Mouse (Mus musculus) thymus, adult 2 months (tissue): ENCODE results near the gene Trpc4ap. TPM values are rescaled to one million over a fixed set of nuclear protein-coding genes. Genes with fewer than 3 reads are reported as not detected.

Experiments
- DNase-seq: peaks from one replicate; pipeline ENCODE4 v3.0.0; 2021
- H3K27ac ChIP-seq: fragments of 200-500 bp; 2 replicates; pipeline ENCODE4 v1.5.1; 2012; ENCODE audit warnings: low read length, control low read depth; ENCODE audit not compliant: control insufficient read depth, insufficient read depth
- H3K27me3 ChIP-seq: fragments of 200-500 bp; 2 replicates; pipeline ENCODE4 v1.6.1; 2012; ENCODE audit warnings: mild to moderate bottlenecking, low read length, moderate library complexity, mixed read lengths; ENCODE audit not compliant: control insufficient read depth, insufficient read depth
- H3K36me3 ChIP-seq: fragments of 200-500 bp; 2 replicates; pipeline ENCODE4 v1.6.1; 2012; ENCODE audit warnings: mild to moderate bottlenecking, low read length, moderate library complexity; ENCODE audit not compliant: control insufficient read depth, insufficient read depth
- H3K4me1 ChIP-seq: fragments of 200-500 bp; replicated peaks from 2 replicates; pipeline ENCODE4 v1.6.1; 2012; ENCODE audit warnings: low read length; ENCODE audit not compliant: control insufficient read depth, insufficient read depth
- H3K4me3 ChIP-seq: fragments of 200-500 bp; 2 replicates; pipeline ENCODE4 v1.5.1; 2012; ENCODE audit warnings: mild to moderate bottlenecking, low read length, control low read depth, moderate library complexity; ENCODE audit not compliant: control insufficient read depth, insufficient read depth
- CTCF ChIP-seq: fragments of 200-500 bp; IDR thresholded peaks from 2 replicates; pipeline ENCODE4 v1.5.1; 2012; ENCODE audit warnings: mild to moderate bottlenecking, control low read depth, low read length, moderate library complexity, borderline replicate concordance; ENCODE audit not compliant: control insufficient read depth, poor library complexity, insufficient read depth; ENCODE audit errors: extremely low read depth
- POLR2A ChIP-seq: fragments of 200-500 bp; IDR thresholded peaks from 2 replicates; pipeline ENCODE4 v1.6.1; 2012; ENCODE audit warnings: mild to moderate bottlenecking, low read length, control low read depth, moderate library complexity; ENCODE audit not compliant: control insufficient read depth, poor library complexity, insufficient read depth; ENCODE audit errors: extremely low read depth
- WGBS: fragments of 180-500 bp; shearing (Covaris S2); methylation state at CpG from one replicate; pipeline ENCODE4 v1.1.7; 2018; 5-methylcytosine and 5-hydroxymethylcytosine counted together
- polyA plus RNA-seq: library from polyadenylated mRNA; depleted of rRNA; stranded (reverse); fragments of >200 nt; gene quantifications from 2 replicates; pipeline ENCODE4 v1.2.3, GENCODE M21; 2012

The Trpc4ap gene
- polyA plus RNA-seq, 1 experiment = 518 TPM

- Histone ChIP-seq H3K36me3 (peaks cover 38% of the 10 kb centered on the region; the same call in 1 of the 2 replicates), H3K4me3 (no peak overlapping the region), H3K4me1 (peaks cover 5% of the 10 kb centered on the region), H3K27ac (no peak overlapping the region), H3K27me3 (no peaks in the 10 kb centered on the region; the same call in 1 of the 2 replicates)
- TF ChIP-seq POLR2A = no peak
- TF ChIP-seq CTCF = no peak
- no peak for DNase-seq
- whole genome bisulfite sequencing = 93% methylated on average over 30 of the region's 30 CpGs
These were observed 59.8 kb downstream of the Trpc4ap start for GRCm38 (mm10) chr2:155632138-155632936.

DNA sequence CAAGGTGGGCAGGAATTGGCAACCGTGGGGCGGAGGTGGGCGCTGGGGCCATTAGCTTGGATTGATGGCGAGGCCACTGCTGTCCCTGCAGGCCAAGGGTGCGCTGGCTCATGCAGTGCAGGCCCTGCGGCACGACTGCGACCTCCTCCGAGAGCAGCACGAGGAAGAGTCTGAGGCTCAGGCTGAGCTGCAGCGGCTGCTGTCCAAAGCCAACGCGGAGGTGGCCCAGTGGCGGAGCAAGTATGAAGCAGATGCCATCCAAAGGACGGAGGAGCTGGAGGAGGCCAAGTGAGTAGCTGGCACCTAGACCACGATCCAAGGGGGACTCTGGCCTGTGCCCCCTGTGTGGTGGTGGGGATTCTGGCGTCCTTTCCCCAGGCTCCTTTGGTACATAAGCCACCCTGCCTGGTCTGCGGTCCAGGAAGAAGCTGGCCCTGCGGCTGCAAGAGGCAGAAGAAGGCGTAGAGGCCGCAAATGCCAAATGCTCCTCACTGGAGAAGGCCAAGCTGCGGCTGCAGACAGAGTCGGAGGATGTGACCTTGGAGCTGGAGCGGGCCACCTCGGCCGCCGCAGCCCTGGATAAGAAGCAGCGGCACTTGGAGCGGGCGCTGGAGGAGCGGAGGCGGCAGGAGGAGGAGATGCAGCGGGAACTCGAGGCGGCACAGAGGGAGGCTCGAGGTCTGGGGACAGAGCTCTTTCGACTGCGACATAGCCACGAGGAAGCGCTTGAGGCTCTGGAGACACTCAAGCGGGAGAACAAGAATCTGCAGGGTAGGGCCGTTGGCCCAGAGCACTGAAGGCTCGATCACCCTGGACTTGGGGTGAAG lies 61.4 kb downstream of the Trpc4ap start:
- Histone ChIP-seq H3K27me3 (no peaks in the 10 kb centered on the region; the same call in 1 of the 2 replicates), H3K27ac (no peak overlapping the region), H3K4me3 (no peak overlapping the region), H3K4me1 (peaks cover 5% of the 10 kb centered on the region), H3K36me3 (peaks cover 23% of the 10 kb centered on the region; the same call in 1 of the 2 replicates)
- TF ChIP-seq POLR2A (no peak), CTCF (no peak)
- 59% methylated on average over 43 of the region's 43 CpGs for WGBS
- DNase-seq = no peak

- H3K27me3 ChIP-seq = no peaks in the 10 kb centered on the region; the same call in 1 of the 2 replicates
- WGBS = 40% methylated on average over 20 of the region's 20 CpGs
- peaks cover 16% of the 10 kb centered on the region; the same call in 1 of the 2 replicates for H3K36me3 ChIP-seq
These were observed 62.0 kb downstream of the Trpc4ap start for GRCm38 (mm10) chr2:155630153-155630552.

DNA sequence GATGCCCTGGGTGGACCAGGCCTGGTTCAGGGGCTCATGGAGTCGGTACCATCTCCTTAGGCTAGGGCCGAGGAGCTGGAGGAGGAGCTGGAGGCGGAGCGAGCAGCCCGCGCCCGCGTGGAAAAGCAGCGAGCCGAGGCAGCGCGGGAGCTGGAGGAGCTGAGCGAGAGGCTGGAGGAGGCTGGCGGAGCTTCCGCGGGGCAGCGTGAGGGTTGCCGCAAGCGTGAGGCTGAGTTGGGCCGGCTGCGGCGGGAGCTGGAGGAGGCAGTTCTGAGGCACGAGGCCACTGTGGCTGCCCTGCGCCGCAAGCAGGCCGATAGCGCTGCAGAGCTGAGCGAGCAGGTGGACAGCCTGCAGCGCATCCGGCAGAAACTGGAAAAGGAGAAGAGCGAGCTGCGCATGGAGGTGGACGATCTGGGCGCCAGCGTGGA lies 62.9 kb downstream of the Trpc4ap start:
- Histone ChIP-seq H3K27me3 (no peaks in the 10 kb centered on the region; the same call in 1 of the 2 replicates), H3K4me1 (peaks cover 5% of the 10 kb centered on the region), H3K27ac (no peak overlapping the region), H3K4me3 (no peak overlapping the region), H3K36me3 (peaks cover 8% of the 10 kb centered on the region; the same call in 1 of the 2 replicates)
- DNase-seq = no peak
- WGBS = 3% methylated on average over 35 of the region's 35 CpGs
- no peak for TF ChIP-seq CTCF
- TF ChIP-seq POLR2A = no peak

More at GRCm38 (mm10) chr2:155630153-155630552, 62.0 kb downstream of the Trpc4ap start:
- H3K4me1 ChIP-seq = peaks cover 5% of the 10 kb centered on the region
- H3K4me3 ChIP-seq = no peak overlapping the region
- H3K27ac ChIP-seq = no peak overlapping the region
- TF ChIP-seq CTCF = peak; percentile 20; the same call in 1 of the 2 replicates
- no peak for TF ChIP-seq POLR2A
- no peak for DNase-seq

DNA sequence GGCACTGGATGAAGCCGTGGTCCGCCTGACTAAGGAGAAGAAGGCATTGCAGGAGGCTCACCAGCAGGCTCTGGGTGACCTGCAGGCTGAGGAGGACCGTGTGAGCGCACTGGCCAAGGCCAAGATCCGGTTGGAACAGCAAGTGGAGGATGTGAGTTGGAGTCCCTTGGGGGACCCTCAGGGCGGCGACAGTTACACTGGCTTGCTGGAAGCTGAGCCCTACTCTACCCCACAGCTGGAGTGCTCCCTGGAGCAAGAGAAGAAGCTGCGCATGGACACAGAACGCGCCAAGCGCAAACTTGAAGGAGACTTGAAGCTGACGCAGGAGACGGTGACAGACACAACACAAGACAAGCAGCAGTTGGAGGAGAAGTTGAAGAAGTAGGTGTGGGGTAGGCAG lies 63.7 kb downstream of the Trpc4ap start:
- TF ChIP-seq CTCF (no peak), POLR2A (no peak)
- no peak for DNase-seq
- H3K27ac ChIP-seq = no peak overlapping the region

DNA sequence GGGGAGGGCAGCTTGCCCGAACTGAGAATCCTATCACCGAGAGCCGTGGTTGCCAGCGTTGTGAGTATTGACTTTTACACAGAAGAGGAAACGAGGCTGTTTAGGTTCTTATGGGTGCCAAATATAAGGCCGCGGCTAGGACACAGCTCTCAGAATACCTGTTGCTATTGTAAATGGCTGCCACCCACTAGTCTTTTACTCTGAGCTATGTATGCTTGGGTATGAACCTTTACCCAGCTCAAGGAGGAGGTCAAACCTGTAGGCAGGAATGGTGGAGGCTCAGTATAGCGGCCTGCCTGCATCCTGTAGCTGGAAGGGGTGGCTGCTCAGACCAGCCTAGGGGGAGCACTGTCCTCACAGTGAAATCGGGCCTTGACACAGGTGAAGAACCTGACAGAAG lies 64.1 kb downstream of the Trpc4ap start:
- TF ChIP-seq POLR2A = no peak
- no peak for TF ChIP-seq CTCF
- H3K36me3 ChIP-seq = no peaks in the 10 kb centered on the region
- H3K27ac ChIP-seq = no peak overlapping the region
- H3K27me3 ChIP-seq = no peaks in the 10 kb centered on the region; the same call in 1 of the 2 replicates
- DNase-seq = no peak
- 92% methylated on average over 9 of the region's 9 CpGs for WGBS
- peaks cover 5% of the 10 kb centered on the region for H3K4me1 ChIP-seq
- no peak overlapping the region for H3K4me3 ChIP-seq

More for the DNA sequence above, 63.7 kb downstream of the Trpc4ap start:
- H3K4me1 ChIP-seq = peaks cover 5% of the 10 kb centered on the region
- WGBS = 95% methylated on average over 13 of the region's 13 CpGs
- peaks cover under 1% of the 10 kb centered on the region; the same call in 1 of the 2 replicates for H3K36me3 ChIP-seq
- no peaks in the 10 kb centered on the region; the same call in 1 of the 2 replicates for H3K27me3 ChIP-seq
- H3K4me3 ChIP-seq = no peak overlapping the region
